Mouse (Mus musculus) CD8-positive naive resting alpha-beta T cell, adult 2 months (primary cell): ENCODE data around the gene Gm49373.

Experiments
- DNase-seq, 2 experiments: peaks; one replicate each; pipeline ENCODE4 v3.0.0; 2022; ENCODE audit warnings: low read depth in 2 of 2, low spot score in 2 of 2

Gene Gm49373

DNA sequence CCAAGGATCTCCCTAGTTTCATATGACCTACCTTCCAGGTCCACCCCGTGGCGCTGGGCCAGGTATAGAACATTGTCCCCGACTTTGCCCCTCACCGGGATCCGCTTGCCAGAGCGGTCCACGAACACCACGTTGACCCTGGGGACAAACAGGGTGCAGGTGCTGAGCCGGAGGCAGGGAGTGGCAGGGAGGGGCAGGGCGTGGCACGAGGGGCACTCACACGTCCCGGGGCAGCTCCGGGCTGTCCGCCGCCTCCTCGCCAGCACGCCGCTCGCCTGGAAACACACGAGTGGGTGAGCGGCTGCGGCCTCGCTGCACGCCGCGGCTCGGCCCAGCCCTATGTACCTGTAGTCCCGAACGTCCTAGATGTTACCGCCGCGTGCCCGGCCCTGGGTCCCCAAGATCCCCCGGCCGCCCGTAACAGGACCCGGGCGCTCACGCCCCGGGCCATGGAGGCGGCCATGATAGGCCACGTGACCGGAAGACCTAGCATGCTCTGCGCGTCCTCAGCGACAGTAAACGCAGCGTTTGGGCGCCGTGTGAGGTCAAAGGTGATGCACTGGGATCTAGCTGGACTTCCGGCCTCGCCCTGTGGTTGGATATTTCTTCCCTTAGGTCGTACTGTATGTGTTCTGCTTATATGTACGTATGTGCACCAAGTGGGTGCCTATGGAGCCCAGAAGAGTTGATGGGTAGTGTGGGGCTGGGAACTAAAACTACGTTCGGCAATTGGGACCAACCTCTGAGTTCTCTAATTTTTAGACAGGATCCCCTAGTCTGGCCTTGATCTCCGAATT is at the start of gene Gm49373, which contains the start of gene Fdx1l:
Gene Gm49373, minus strand, starts transcription at position 53 of the 797 bp plus-strand sequence.
Gene Fdx1l, minus strand, starts transcription at position 571 of the 797 bp plus-strand sequence.
- DNase-seq, result peak; percentile 65 to 76

DNA sequence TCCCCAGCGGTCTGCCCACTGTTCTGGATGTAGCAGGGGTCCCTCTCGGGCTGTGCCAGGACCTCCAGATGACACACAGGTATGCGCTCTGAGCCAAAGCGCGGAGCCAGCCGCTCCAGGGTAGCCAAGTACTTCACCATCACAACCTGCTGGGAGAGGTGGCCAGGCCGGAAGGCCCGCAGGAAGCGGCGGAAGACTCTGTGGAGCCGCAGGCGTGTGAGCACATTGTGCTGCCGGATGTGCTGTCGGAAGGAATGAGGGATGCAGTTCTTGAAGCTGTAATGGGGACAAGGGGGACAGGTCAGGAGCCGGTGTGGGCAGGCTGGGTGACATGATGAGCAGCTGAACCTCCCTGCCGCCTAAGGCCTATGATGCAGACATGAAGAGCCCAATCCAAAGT is 48.6 kb upstream of the Gm49373 start:
- no peak for DNase-seq

DNA sequence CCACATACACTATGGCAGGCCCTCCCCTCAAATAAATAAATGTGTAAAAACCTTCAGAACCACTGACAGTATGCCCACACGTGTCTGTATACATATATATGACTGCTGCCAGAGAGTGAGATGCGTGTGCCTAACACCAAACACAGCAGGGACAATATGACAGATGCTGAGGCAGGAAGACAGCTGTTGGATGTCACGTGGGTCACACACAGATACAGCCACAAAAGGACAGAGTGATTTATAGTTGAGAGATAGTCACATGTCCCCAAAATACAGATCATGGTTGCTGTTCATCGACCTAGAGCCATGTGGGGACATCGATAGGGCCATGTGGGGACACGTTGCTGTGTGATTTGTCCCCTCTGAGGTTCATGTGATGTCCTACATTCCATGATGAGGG is 44.2 kb upstream of the Gm49373 start:
- DNase-seq, result no peak

DNA sequence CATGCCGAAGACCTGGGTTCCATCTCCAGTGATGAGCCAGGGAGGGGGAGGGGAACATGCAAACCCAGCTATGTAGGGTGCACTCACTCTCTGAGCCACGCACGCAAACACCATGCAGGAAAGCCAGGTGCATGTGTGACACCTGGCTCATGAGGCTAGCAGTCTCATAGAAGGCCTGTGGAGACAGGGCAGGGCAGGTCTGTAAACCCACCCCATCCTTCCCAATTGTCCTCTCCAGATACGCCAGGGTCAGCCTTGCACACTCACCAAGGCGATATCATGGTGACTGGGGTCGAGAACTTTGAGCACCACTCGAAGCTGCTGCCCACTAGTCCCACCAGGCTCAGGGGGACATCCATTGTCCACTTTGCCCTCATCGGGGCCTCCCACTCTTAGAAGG is 42.2 kb upstream of the Gm49373 start:
- DNase-seq, result no peak

DNA sequence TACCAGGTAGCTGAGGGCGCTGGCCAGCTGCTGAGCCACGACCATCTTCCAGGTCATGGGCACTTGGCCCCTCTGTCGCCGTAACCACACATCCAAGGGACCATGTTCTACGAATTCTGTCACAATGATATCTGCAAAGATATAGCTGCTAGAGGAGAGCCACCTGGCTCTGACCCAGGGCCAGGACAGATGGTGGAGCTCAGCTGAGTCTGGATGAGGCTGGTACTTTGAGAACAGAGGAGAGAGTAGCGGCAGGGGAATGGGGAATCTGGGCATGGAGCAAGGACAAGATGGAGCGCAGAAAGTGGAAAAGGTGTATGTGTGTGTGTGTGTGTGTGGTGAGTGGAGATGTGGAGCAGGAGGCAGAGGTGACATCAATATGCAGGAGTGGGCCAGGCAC is 41.3 kb upstream of the Gm49373 start:
- DNase-seq, result no peak

DNA sequence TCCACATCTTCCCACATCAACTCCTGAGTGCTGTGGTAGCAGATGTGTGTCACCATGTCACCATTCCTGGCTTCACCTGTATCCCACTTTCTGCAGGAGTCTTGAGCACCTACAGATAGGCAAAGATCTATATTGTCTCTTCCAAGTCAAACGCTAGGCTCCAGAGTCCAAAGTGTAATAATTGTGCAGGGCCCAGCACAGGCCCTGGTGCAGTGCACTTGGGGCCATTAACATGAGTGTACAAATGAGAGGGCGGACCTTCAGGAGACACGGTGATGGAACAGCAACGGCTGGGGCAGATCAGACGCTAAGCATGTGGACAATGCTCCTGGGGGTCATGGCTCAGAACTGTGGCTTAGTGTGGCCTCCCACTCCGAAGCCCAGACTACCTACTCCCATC is 40.9 kb upstream of the Gm49373 start:
- no peak for DNase-seq

DNA sequence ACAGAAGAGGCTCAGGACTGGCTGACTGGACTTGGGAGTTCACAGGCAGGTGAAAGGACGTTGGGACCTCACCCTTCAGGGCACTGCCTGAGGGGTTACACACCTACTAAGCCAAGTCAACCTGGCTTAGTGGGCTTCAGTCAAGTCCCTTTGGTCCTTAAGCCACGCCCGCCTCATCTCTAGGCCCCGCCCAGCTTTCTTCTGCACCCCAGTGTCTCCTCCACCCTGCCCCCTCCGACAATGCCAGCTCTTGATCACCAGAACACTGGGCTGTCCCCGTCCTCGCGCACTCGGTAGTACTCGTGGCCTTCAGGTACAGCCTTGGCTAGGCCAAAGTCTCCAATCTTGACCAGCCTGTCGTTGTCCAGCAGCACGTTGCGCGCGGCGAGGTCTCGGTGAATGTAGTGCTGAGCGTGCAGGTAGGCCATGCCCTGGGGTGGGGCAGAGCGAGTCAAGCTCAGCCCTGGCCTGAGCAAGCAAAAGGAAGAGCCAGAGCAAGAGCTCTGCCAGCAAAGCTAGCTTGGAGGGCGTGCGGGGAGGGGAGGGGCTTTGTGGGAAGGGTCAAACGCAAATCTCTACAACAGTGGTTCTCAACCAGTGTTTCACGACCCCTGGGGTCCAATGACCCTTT is 34.8 kb upstream of the Gm49373 start:
- DNase-seq, result no peak

DNA sequence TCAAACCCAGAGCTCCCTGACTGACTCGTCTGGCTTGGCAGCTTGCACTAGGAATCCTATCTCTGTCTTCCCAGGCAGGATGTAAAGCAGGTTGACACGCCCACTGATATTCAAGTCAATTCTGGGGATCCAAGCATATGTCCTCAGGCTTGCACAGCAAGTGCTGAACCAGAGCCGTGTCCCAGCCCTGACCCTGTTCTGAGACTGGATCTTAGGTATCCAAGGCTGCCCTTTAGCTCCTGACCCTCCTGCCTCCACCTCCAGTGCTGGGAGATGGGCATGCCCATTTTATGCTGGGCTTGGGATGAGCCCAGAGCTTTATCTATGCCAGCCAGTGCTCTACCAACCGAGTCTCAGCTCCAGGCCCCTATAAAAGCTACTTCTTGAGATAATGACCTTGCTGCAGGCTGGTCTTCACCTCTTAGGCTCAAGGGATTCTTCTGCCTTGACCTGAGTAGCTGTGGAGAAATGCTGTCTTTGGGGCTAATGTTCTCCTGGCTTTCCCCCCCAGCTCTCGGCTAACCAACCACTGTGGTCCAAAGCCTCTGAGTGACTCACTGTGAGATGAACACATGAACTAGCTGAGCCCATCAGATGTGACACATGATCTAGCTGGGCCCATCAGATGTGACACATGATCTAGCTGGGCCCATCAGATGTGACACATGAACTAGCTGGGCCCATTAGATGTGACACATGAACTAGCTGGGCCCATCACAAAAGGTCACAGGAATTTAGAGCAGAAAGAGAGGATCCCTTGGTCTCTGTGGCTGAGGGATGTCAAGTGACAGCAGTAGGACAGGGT is 33.1 kb upstream of the Gm49373 start:
- DNase-seq, result no peak

DNA sequence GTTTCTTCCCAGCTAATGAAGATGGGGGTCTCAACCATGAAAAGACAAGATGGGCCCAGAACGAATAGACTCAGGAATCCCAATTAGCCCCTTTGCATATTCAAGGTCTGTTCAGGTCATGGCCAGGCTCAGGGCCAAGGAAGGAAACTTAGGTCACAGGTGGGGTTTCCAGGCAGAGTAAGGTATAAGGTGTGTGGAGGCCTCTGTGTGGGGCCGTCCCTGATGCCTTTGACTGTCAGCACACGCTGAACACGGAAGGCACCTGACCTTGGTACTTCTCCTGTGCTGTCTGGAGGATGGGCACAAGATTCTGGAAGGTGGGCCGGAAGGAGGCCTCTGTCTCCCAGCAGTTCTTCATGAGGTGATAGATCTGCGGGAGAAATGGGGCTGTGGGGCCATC is 31.9 kb upstream of the Gm49373 start:
- no peak for DNase-seq

DNA sequence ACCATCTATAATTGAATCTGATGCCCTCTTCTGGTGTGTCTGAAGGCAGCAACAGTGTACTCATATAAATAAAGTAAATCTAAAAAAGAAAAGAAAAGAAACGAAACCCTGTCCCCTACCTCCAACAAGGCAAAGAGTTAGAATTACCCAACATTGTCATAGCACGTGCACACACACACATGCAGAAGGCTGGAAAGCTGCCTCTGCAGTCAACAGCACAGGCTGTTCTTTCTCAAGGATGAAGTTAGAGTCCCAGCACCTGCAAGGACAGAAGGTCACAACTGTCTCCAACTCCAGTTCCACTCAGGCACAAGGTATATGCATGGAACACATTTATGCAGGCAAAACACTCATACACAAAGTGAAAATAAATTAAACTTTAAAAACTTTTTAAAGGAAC is 29.2 kb upstream of the Gm49373 start:
- no peak for DNase-seq

DNA sequence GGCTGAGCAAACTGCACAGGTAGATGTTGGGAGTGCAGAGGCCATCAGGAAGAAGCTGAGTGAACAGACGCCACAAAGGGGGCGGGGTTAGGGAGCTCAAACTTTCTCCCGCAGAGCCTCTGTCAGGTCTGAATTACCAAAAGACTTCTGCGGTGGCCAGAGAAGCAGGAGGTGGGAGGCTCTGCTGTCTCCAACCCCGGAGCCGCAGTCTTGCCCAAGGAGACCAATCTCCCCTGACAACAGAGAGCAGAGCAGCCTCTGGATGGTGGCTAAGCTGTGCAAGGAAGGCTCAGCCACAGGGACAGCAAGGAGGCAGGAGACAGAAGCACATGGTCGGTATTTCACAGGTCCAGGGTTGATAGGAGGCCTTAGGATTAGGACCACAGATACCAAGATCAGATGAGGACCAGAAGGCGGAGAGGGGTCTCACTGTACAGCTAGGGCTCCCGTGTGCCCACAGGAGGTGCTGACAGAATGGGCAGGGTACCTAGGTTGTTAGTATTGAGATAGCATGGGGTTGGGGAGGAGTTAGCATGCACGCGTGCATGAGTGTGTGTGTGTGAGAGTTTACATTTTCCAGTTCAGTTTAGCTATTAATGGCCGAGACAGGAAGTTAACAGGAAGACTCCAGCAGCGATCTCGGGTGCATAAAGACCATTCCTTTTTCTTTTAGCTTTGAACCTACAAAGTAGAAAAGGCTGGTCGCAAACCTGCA is 27.7 kb upstream of the Gm49373 start:
- no peak for DNase-seq

DNA sequence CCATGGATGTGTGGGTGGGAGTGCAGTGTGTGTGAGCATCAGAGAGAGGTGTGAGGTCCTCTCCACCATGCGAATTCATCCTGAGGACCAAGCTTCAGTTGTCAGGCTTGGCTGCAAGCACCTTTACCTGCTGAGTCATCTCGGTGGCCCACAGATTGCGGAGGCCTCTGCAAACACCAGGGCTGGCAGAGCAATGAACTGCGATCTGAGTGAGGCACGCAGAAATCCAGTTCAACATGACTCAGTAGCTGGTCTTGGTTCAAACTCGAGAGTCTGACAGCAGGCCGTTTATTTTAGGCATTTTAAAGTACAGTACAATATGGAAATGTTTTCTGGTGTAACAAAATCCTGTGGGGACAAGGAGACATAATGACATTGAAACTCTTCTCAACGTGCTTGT is 24.9 kb upstream of the Gm49373 start:
- no peak for DNase-seq

DNA sequence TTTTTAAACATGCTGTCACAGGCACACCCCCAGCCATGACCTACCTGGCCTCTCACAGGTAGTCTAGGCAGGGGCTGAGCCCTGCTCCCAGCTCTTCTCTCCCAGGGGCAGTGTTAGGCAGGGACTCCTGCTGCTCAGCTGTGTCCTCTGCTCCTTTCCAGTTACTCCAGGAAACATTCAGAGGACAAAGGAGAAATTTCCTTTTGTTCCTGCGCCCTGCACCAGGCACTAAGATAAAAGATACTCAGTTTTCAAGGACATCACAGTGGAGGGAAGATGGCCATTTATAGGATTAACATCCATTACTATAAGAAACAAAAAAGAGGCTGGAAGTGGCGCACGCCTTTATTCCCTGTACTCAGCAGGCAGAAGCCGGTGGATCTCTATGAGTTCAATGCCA is 23.1 kb upstream of the Gm49373 start:
- DNase-seq, result no peak

DNA sequence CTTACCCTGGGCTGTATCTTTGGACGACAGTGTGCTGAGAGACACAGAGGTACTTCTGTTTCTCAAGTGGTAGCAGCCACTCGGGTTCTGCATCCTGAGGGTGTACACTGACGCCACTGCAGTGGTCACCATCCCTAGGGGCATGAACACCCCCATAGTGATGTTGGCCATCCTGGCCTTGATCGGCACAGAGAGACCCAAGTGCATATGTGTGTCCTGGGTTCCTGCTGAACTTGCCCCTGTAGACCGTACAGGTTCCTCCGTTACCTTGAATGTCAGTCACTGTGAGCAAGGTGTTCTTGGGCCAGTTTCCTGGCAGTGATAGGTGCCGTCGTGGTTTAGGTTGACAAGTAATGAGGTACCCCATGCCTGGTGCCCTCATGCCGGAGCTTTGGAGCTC is 20.5 kb upstream of the Gm49373 start:
- DNase-seq, result no peak

DNA sequence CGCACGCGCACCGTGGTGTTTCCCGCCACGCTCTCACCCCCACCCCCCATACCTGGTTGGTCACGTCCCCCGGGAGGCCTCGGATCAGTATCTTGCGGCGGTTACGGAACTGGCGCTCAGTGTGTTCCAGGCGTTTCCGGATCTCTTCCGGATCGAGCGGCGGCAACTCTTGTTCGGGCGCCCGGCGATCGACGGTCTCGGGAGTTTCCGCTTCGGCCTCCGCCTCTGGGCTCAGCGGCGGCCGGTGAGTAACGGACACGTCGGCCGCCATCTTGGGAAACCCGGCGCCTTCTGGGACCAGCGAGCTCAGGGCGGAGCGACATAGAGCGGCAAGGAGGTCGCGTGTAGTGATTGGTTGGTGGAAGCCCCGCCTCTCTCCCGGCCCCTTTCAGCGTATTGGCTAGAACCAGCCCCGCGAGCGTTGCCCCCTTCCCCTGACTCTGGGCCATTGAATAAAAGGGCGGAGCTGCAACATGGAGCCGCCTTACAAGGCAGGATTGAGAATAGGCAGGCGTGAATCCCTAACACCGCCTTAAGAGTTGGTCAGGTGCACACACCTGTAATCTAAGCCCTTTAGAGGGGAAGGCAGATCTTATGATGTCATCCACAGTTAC is 18.9 kb upstream of the Gm49373 start, which contains the start of the genes Gm38431 and Raver1:
Gene Gm38431, minus strand, starts transcription at position 291 of the 614 bp plus-strand sequence.
Gene Raver1, minus strand, starts transcription at position 302 of the 614 bp plus-strand sequence.
- DNase-seq, result peak; percentile 93 to 94

DNA sequence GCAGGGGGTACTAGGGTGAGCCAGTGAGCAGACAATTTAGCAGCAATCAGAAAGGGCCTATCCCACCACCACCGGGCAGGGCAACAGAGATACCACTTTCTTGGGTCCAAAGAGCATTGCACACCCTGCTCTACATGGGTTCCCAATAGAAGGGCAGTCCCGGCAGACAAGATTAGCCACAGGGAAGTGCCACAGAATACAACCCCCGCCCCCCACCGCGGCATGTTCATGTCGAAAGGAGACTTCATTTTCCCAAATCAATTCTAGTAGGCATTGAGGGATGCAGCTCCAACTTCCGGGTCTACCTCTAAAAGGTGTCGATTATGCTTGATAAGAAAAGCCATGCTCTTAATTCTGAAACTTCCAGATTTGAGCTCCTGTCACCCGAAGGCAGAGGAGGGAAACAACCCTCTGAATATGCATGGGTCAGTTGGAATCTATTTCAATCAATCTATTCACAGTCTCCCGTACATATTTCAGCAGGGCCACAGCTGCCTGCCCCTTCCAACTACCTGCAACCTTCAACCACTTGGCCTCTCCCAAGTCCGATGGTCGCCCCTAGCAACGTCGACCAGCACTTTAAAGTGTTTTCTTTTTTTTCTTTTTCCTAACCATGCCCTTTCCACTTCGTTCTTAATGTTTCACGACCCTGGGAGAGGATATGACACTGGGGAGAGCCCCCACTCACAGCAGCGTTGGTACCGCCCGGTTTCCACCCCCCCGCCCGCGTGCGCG is 18.2 kb upstream of the Gm49373 start:
- no peak for DNase-seq

DNA sequence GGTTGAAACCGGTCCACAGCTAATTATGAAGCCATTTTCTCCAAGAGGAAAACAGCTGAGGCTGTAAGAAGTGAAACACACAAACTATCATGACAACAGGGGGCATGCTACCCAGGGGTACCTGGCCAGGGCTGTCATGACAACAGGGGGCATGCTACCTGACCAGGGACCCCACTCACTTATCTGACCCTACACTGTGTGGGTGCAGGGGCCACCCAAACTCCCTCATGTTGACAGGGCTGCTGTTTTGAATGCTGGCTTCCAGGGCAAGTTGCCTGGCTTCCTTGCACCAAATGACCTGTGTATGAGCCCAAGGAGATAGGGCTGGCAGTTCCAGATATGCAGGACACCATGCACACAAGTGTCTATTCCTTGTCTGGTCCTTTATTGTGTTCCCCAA is 17.6 kb upstream of the Gm49373 start:
- DNase-seq, result no peak

DNA sequence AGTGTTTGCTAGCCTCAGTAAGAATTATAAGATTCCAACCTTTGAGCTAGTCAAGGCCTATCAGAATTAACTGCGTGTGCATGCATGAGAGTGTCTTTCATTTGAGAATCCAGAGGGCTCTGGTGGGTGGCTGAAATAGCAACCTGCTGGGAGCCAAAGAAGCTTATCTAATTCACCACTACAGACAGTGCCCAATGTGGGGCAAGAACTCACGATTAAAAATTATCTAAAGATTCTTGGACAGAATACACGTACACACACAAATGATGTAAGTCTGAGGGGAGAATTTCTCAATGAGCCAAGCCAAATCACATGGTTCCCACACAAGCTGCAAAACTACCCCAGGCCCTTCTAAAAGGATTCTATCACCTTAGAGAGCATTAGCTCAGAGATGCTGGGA is 10.4 kb upstream of the Gm49373 start:
- DNase-seq, result no peak

DNA sequence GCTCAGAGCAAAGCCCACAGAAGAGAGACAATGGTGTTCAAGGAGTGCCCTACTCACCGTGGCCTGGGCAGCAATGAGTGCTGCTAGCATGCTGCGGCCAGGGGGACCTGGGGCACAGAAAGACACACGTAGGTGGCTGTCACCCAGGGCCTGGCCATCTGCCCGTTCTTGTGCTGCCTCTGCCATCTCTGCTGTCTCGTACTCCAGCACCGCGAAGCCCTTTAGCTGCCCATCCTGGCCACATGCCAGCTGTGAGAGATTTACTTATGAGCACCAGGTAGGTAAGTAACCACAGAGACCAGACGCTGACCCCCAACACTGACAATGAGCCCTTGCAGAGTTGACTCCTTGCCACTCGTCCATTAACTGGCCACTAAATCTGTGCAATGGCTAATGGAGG is 8.2 kb upstream of the Gm49373 start:
- DNase-seq, result no peak

DNA sequence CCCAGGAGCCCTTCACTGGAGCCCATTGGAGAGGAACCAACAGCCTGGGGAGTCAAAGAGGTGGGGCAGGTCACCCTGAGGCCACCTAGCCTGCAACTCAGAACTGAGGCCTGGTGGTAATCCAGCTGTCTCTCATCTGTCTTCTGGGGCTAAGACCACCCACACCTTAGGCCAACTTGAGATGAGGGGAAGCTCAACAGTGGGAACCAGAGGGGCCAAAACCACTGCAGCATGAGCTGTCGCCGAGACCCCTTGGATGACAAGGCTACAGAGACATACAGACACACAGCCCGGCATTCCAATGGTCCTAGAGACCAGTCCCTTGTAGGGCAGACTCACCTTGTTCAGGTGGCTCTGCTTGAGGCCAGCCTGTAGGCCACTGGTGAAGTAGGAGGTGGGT is 2.7 kb upstream of the Gm49373 start:
- no peak for DNase-seq
